Mouse (Mus musculus): Measurements from ENCODE around the gene Tas2r135. TPM values are rescaled to one million over a fixed set of nuclear protein-coding genes. Genes with fewer than 3 reads are reported as not detected.
A peak's percentile ranks its signal among the peaks of the same experiment; 100 is the strongest.

The Tas2r135 gene
- polyA plus RNA-seq, 1 experiment from 2014 or later = not detected

GRCm38 (mm10) chr6:42426337-42426736 lies 21.1 kb downstream of the Tas2r135 start:
- DNase-seq (ENCODE audit: low spot score) = no peak

- DNase-seq (ENCODE audit: low spot score) = no peak
Observed at GRCm38 (mm10) chr6:42433554-42433953, 28.3 kb downstream of the Tas2r135 start.

- no peak for DNase-seq (ENCODE audit: low spot score)
Observed at GRCm38 (mm10) chr6:42434446-42434845, 29.2 kb downstream of the Tas2r135 start, which contains the start of gene Tas2r126. Tas2r126 (plus strand) TSS chr6:42434535.

- no peak for DNase-seq (ENCODE audit: low spot score)
Observed at GRCm38 (mm10) chr6:42435490-42435889, 30.3 kb downstream of the Tas2r135 start.

GRCm38 (mm10) chr6:42441395-42441794 lies 36.2 kb downstream of the Tas2r135 start:
- DNase-seq (ENCODE audit: low spot score) = no peak

- DNase-seq (ENCODE audit: low spot score) = no peak
Observed at GRCm38 (mm10) chr6:42444491-42444890, 39.3 kb downstream of the Tas2r135 start.

- DNase-seq (ENCODE audit: low spot score) = peak; percentile 18
Observed at GRCm38 (mm10) chr6:42447381-42447780, 42.1 kb downstream of the Tas2r135 start.

Other genes starting within 250 kb of the Tas2r135 start
- gene Tas2r144, start 190.1 kb upstream of the Tas2r135 start, polyA plus RNA-seq (2015; fragmentation: Nextera tagmentation; extraction: Ambion mirVana) = not detected in 2 replicates
- 7.5 and 10.0 TPM in 2 replicates for gene Gstk1, start 159.5 kb upstream of the Tas2r135 start, polyA plus RNA-seq (2015; fragmentation: Nextera tagmentation; extraction: Ambion mirVana)
- gene Tmem139, start 143.5 kb upstream of the Tas2r135 start, polyA plus RNA-seq (2015; fragmentation: Nextera tagmentation; extraction: Ambion mirVana) = 0.43 and 0.54 TPM in 2 replicates
- 72.7 and 74.5 TPM in 2 replicates for gene Casp2, start 140.4 kb upstream of the Tas2r135 start, polyA plus RNA-seq (2015; fragmentation: Nextera tagmentation; extraction: Ambion mirVana)
- 0.10 and 0.26 TPM in 2 replicates for gene Clcn1, start 118.7 kb upstream of the Tas2r135 start, polyA plus RNA-seq (2015; fragmentation: Nextera tagmentation; extraction: Ambion mirVana)
- 0.07 TPM in 1 of 2 replicates, not detected in the other for gene Fam131b, start 80.8 kb upstream of the Tas2r135 start, polyA plus RNA-seq (2015; fragmentation: Nextera tagmentation; extraction: Ambion mirVana)
- 60.7 and 64.4 TPM in 2 replicates for gene Zyx, start 55.8 kb upstream of the Tas2r135 start, polyA plus RNA-seq (2015; fragmentation: Nextera tagmentation; extraction: Ambion mirVana)
- gene Epha1, start 32.2 kb upstream of the Tas2r135 start, polyA plus RNA-seq (2015; fragmentation: Nextera tagmentation; extraction: Ambion mirVana) = 4.0 and 4.3 TPM in 2 replicates
- not detected in 2 replicates for gene Tas2r143, start 5.2 kb upstream of the Tas2r135 start, polyA plus RNA-seq (2015; fragmentation: Nextera tagmentation; extraction: Ambion mirVana)
- not detected in 2 replicates for gene Tas2r126, start 29.1 kb downstream of the Tas2r135 start, polyA plus RNA-seq (2015; fragmentation: Nextera tagmentation; extraction: Ambion mirVana)
- not detected in 2 replicates for gene Olfr458, start 59.8 kb downstream of the Tas2r135 start, polyA plus RNA-seq (2015; fragmentation: Nextera tagmentation; extraction: Ambion mirVana)
- not detected in 2 replicates for gene Olfr457, start 70.9 kb downstream of the Tas2r135 start, polyA plus RNA-seq (2015; fragmentation: Nextera tagmentation; extraction: Ambion mirVana)
- not detected in 2 replicates for gene Olfr456, start 81.8 kb downstream of the Tas2r135 start, polyA plus RNA-seq (2015; fragmentation: Nextera tagmentation; extraction: Ambion mirVana)
- not detected in 2 replicates for gene Olfr455, start 142.2 kb downstream of the Tas2r135 start, polyA plus RNA-seq (2015; fragmentation: Nextera tagmentation; extraction: Ambion mirVana)
- gene Tcaf3, start 192.3 kb downstream of the Tas2r135 start, polyA plus RNA-seq (2015; fragmentation: Nextera tagmentation; extraction: Ambion mirVana) = not detected in 2 replicates
- 5.2 and 5.3 TPM in 2 replicates for gene Tcaf2, start 239.8 kb downstream of the Tas2r135 start, polyA plus RNA-seq (2015; fragmentation: Nextera tagmentation; extraction: Ambion mirVana)